Mouse (Mus musculus): Measurements from ENCODE around the gene Maml1.

GRCm38 (mm10) chr11:50333181-50333580 is 41.1 kb upstream of the Maml1 start:
- TF ChIP-seq POLR2A (IDR thresholded peaks at IDR 0.05; ENCODE audit: borderline replicate concordance, low read depth, low read length) (no peak), CTCF (IDR thresholded peaks at IDR 0.05; ENCODE audit: low read depth, low read length) (no peak)
